17 mouse cellular contexts compared by ENCODE assay signal in the genomic region with DNA sequence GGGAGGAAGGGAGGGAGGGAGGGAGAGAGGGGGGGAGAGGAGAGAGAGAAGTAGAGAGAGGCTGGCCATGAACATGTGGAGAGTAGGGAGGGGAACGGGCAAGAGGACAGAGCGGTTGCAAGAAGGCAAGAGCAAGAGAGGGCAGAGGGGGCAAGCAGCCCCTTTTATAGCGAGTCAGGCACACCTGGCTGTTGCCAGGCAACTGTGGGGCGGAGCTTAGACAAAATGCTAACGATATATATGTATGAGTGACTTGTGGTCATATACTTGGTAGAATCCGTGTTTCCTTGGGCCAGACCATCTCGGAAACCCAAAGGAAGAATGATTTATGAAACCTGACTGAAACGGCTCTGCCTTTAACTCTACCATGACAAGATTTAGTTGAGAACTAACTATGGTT.
DNase-seq lines count a peak whose midpoint lies in the region; ATAC-seq lines count a peak whose summit lies in the region.
"Had no signal": no experiment of that assay in that cellular context is flagged by ENCODE, and none has a peak within 500 bp of the region (broad histone marks: within the 10 kb centered on the region; RNA-seq: fewer than 3 reads in every experiment).

No protein-coding gene starts in this region.

- H3K9ac ChIP-seq in intestine, embryonic 16.5 days (ENCODE audit: low read depth, low read length): no peak overlapping the region
- no peak overlapping the region for H3K9ac ChIP-seq in intestine, embryonic 15.5 days
- H3K9ac ChIP-seq: forebrain, embryonic 12.5 days had no signal

- ATAC-seq in intestine, embryonic 16.5 days: no peak
- no peak for ATAC-seq in intestine, embryonic 15.5 days
- no peak for ATAC-seq in megakaryocyte, adult 5-6 weeks (ENCODE audit: poor library complexity, severe bottlenecking)

- no peaks in the 10 kb centered on the region for H3K27me3 ChIP-seq in intestine, embryonic 16.5 days (replicated peaks; ENCODE audit: control insufficient read depth, insufficient read depth, low read length)
- H3K27me3 ChIP-seq in intestine, embryonic 15.5 days (replicated peaks): no peaks in the 10 kb centered on the region
- no peaks in the 10 kb centered on the region for H3K27me3 ChIP-seq in megakaryocyte, embryonic 14.5 days (replicated peaks)
- H3K27me3 ChIP-seq in embryonic facial prominence, embryonic 10.5 days (replicated peaks; ENCODE audit: low read depth, poor library complexity, severe bottlenecking): 0 out of 2 replicates have a peak, but pooled peaks cover 1% of the 10 kb centered on the region
- H3K27me3 ChIP-seq: forebrain, embryonic 12.5 days had no signal

- no peak overlapping the region for H3K4me3 ChIP-seq in intestine, embryonic 16.5 days (ENCODE audit: low read length)
- H3K4me3 ChIP-seq in intestine, embryonic 15.5 days (replicated peaks): no peak overlapping the region
- peak overlapping the region; percentile 67 for H3K4me3 ChIP-seq in megakaryocyte, embryonic 14.5 days (replicated peaks)
- H3K4me3 ChIP-seq in embryonic facial prominence, embryonic 10.5 days: no peak overlapping the region
- H3K4me3 ChIP-seq: forebrain, embryonic 12.5 days; left cerebral cortex, adult 2 months had no signal

- no peaks in the 10 kb centered on the region for H3K36me3 ChIP-seq in intestine, embryonic 16.5 days (ENCODE audit: control insufficient read depth, insufficient read depth, low read length)
- no peaks in the 10 kb centered on the region for H3K36me3 ChIP-seq in intestine, embryonic 15.5 days
- no peaks in the 10 kb centered on the region for H3K36me3 ChIP-seq in megakaryocyte, embryonic 14.5 days (replicated peaks; ENCODE audit: low read length)
- H3K36me3 ChIP-seq in embryonic facial prominence, embryonic 10.5 days (replicated peaks): no peaks in the 10 kb centered on the region
- H3K36me3 ChIP-seq: forebrain, embryonic 12.5 days had no signal

- 0 out of 2 replicates have a peak overlapping the region, but pooled peaks have one; percentile 58 for H3K27ac ChIP-seq in intestine, embryonic 16.5 days (ENCODE audit: low read length)
- no peak overlapping the region for H3K27ac ChIP-seq in intestine, embryonic 15.5 days
- peak overlapping the region; percentile 80 for H3K27ac ChIP-seq in embryonic facial prominence, embryonic 10.5 days (replicated peaks)
- H3K27ac ChIP-seq: forebrain, embryonic 12.5 days; left cerebral cortex, adult 2 months had no signal

- H3K4me2 ChIP-seq in intestine, embryonic 16.5 days (ENCODE audit: low read depth, low read length): no peak overlapping the region
- no peak overlapping the region for H3K4me2 ChIP-seq in intestine, embryonic 15.5 days (replicated peaks)
- H3K4me2 ChIP-seq: forebrain, embryonic 12.5 days had no signal

- WGBS in intestine, embryonic 16.5 days: 68% methylated on average over 8 of the region's 8 CpGs
- 67% methylated on average over 8 of the region's 8 CpGs for WGBS in intestine, embryonic 15.5 days
- 92% methylated on average over 8 of the region's 8 CpGs for WGBS in embryonic facial prominence, embryonic 10.5 days

- H3K9me3 ChIP-seq in intestine, embryonic 16.5 days (ENCODE audit: control insufficient read depth, low read length): no peaks in the 10 kb centered on the region
- no peaks in the 10 kb centered on the region for H3K9me3 ChIP-seq in intestine, embryonic 15.5 days
- no peaks in the 10 kb centered on the region for H3K9me3 ChIP-seq in megakaryocyte, embryonic 14.5 days
- H3K9me3 ChIP-seq in embryonic facial prominence, embryonic 10.5 days: no peaks in the 10 kb centered on the region
- H3K9me3 ChIP-seq: forebrain, embryonic 12.5 days had no signal

- peaks cover 35% of the 10 kb centered on the region for H3K4me1 ChIP-seq in intestine, embryonic 16.5 days (ENCODE audit: control insufficient read depth, insufficient read depth, low read length)
- peaks cover 22% of the 10 kb centered on the region for H3K4me1 ChIP-seq in intestine, embryonic 15.5 days (replicated peaks)
- H3K4me1 ChIP-seq in megakaryocyte, embryonic 14.5 days: peaks cover 95% of the 10 kb centered on the region
- H3K4me1 ChIP-seq in embryonic facial prominence, embryonic 10.5 days: peaks cover 70% of the 10 kb centered on the region

- DNase-seq in embryonic facial prominence, embryonic 10.5 days (ENCODE audit: low spot score): no peak
- peak; percentile 39 for DNase-seq in thymus, postnatal 25 days
- DNase-seq in frontal cortex, postnatal 10 days (ENCODE audit: low spot score in 2 of 2): no peak
- DNase-seq in layer of hippocampus, postnatal 36 days: no peak
- DNase-seq: cerebellum, adult 18-20 months; cerebellum, postnatal 36 days; gastrocnemius, postnatal 10 days; heart, adult 11 months; kidney, adult 8-10 months; lung, adult 18-20 months; lung, postnatal 14 days had no signal
